Comparison of ENCODE assay signal across 8 mouse cellular contexts in the genomic region with DNA sequence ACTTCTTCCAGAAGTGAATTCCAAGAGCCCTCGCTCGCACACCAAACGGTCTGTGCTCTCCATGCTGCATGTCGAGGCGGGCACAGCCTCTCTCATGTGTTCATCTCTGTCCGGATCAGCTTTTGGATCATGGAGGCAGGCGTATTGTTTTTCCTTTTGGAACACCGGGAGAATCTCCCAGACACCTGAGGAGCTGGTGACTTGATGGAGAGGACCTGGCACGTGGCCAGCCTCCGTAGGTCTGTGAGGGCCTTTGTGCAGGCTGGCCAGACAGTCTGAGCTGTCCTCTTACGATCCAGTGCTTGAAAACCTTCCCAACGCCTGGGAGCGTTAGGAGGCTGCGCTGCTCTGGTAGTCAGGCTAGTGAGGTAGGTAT. TPM values are rescaled to one million over a fixed set of nuclear protein-coding genes. Genes with fewer than 3 reads are reported as not detected.
DNase-seq lines count a peak whose midpoint lies in the region; ATAC-seq and TF ChIP-seq lines count a peak whose summit lies in the region.

No protein-coding gene starts in this region.

- peaks cover 6% of the 10 kb centered on the region; the same call in 1 of the 2 replicates for H3K4me1 ChIP-seq in cerebellum, adult 2 months (ENCODE audit: control insufficient read depth, insufficient read depth, low read length)
- H3K4me1 ChIP-seq in neural tube, embryonic 11.5 days (ENCODE audit: control insufficient read depth, insufficient read depth, low read length), result peaks cover 16% of the 10 kb centered on the region
- H3K4me1 ChIP-seq in hindbrain, embryonic 16.5 days (ENCODE audit: control insufficient read depth, insufficient read depth, low read depth, low read length), result peaks cover 32% of the 10 kb centered on the region
- peaks cover 31% of the 10 kb centered on the region for H3K4me1 ChIP-seq in midbrain, embryonic 14.5 days (ENCODE audit: control insufficient read depth, insufficient read depth, low read length)

- peak overlapping the region; percentile 60; the same call in 1 of the 2 replicates for H3K27ac ChIP-seq in cerebellum, adult 2 months (ENCODE audit: insufficient read depth, low read length)
- peak overlapping the region; percentile 80; the same call in 1 of the 2 replicates for H3K27ac ChIP-seq in neural tube, embryonic 11.5 days (ENCODE audit: low read depth, low read length)
- peak overlapping the region; percentile 78 for H3K27ac ChIP-seq in hindbrain, embryonic 16.5 days (ENCODE audit: low read depth, low read length)
- peak overlapping the region; percentile 93 for H3K27ac ChIP-seq in midbrain, embryonic 14.5 days (replicated peaks; ENCODE audit: low read depth, low read length)

- WGBS in cerebellum, adult 2 months, result under 1% methylated on average over 14 of the region's 14 CpGs
- 1% methylated on average over 14 of the region's 14 CpGs for WGBS in neural tube, embryonic 11.5 days
- WGBS in hindbrain, embryonic 16.5 days, result under 1% methylated on average over 14 of the region's 14 CpGs
- under 1% methylated on average over 14 of the region's 14 CpGs for WGBS in midbrain, embryonic 14.5 days

- H3K4me3 ChIP-seq in cerebellum, adult 2 months (replicated peaks; ENCODE audit: insufficient read depth, low read depth, low read length), result peak overlapping the region; percentile 88
- H3K4me3 ChIP-seq in neural tube, embryonic 11.5 days (ENCODE audit: low read depth, low read length), result peak overlapping the region; percentile 64
- H3K4me3 ChIP-seq in hindbrain, embryonic 16.5 days (ENCODE audit: low read length), result peak overlapping the region; percentile 64
- peak overlapping the region; percentile 68 for H3K4me3 ChIP-seq in midbrain, embryonic 14.5 days (replicated peaks; ENCODE audit: low read depth, low read length)

- peak overlapping the region; percentile 84 for H3K4me2 ChIP-seq in neural tube, embryonic 11.5 days (ENCODE audit: low read depth)
- peak overlapping the region; percentile 99 for H3K4me2 ChIP-seq in hindbrain, embryonic 16.5 days (ENCODE audit: low read length)
- H3K4me2 ChIP-seq in midbrain, embryonic 14.5 days (ENCODE audit: low read length), result peak overlapping the region; percentile 99

- no peak for TF ChIP-seq CTCF in cerebellum, adult 2 months (IDR thresholded peaks at IDR 0.05; ENCODE audit: borderline replicate concordance, insufficient read depth, low read depth, low read length)

- no peaks in the 10 kb centered on the region for H3K27me3 ChIP-seq in cerebellum, adult 2 months (ENCODE audit: control insufficient read depth, insufficient read depth, low read length)
- H3K27me3 ChIP-seq in neural tube, embryonic 11.5 days (ENCODE audit: control insufficient read depth, insufficient read depth, low read length), result peaks cover 14% of the 10 kb centered on the region
- peaks cover 6% of the 10 kb centered on the region; the same call in 1 of the 2 replicates for H3K27me3 ChIP-seq in hindbrain, embryonic 16.5 days (replicated peaks; ENCODE audit: control insufficient read depth, insufficient read depth, low read length)
- peaks cover 9% of the 10 kb centered on the region; the same call in 1 of the 2 replicates for H3K27me3 ChIP-seq in midbrain, embryonic 14.5 days (ENCODE audit: control insufficient read depth, insufficient read depth, low read length)

- H3K9ac ChIP-seq in neural tube, embryonic 11.5 days (ENCODE audit: low read length), result peak overlapping the region; percentile 74
- H3K9ac ChIP-seq in hindbrain, embryonic 16.5 days (ENCODE audit: low read depth, low read length), result peak overlapping the region; percentile 86
- peak overlapping the region; percentile 77 for H3K9ac ChIP-seq in midbrain, embryonic 14.5 days (replicated peaks; ENCODE audit: low read length)

- peaks cover 2% of the 10 kb centered on the region; the same call in 1 of the 2 replicates for H3K36me3 ChIP-seq in neural tube, embryonic 11.5 days (ENCODE audit: control insufficient read depth, insufficient read depth, low read length)
- H3K36me3 ChIP-seq in hindbrain, embryonic 16.5 days (ENCODE audit: control insufficient read depth, insufficient read depth, low read length), result peaks cover 15% of the 10 kb centered on the region
- peaks cover 21% of the 10 kb centered on the region for H3K36me3 ChIP-seq in midbrain, embryonic 14.5 days (ENCODE audit: control insufficient read depth, insufficient read depth, low read length)

- no peak for TF ChIP-seq POLR2A in cerebellum, adult 2 months (IDR thresholded peaks at IDR 0.05; ENCODE audit: borderline replicate concordance, insufficient read depth, low read length)

- ATAC-seq in neural tube, embryonic 11.5 days (ENCODE audit: insufficient read depth, low FRiP score, low TSS enrichment), result peak; percentile 24; the same call in 1 of the 2 replicates
- ATAC-seq in hindbrain, embryonic 16.5 days, result peak; percentile 24
- ATAC-seq in midbrain, embryonic 14.5 days (ENCODE audit: low FRiP score, low TSS enrichment), result peak; percentile 15; the same call in 1 of the 2 replicates
- ATAC-seq in inflammation-experienced regulatory T-cells, adult 6 months, result no peak

- no peak for DNase-seq in cerebellum, adult 2 months
- no peak for DNase-seq in cerebellum, adult 11-12 months
- DNase-seq in neural tube, embryonic 11.5 days (ENCODE audit: low spot score), result no peak
- no peak for DNase-seq in neural tube, embryonic 10.5 days (ENCODE audit: extremely low spot score, low spot score)
- DNase-seq in midbrain, embryonic 14.5 days, result no peak
- no peak for DNase-seq in thymus, postnatal 10 days (ENCODE audit: low spot score in 2 of 2)

- H3K9me3 ChIP-seq in neural tube, embryonic 11.5 days (ENCODE audit: control insufficient read depth, low read length), result no peaks in the 10 kb centered on the region
- no peaks in the 10 kb centered on the region for H3K9me3 ChIP-seq in hindbrain, embryonic 16.5 days (ENCODE audit: control insufficient read depth, low read length)
- H3K9me3 ChIP-seq in midbrain, embryonic 14.5 days (ENCODE audit: control insufficient read depth, low read length), result no peaks in the 10 kb centered on the region

RNA-seq across cellular contexts. Expression of gene Slc25a1, which starts 5.9 kb away (rescaled TPM):
- polyA plus RNA-seq in cerebellum, adult 2 months (2012; rRNA removed), result 64.4 and 76.5 TPM in 2 replicates
- 127 and 131 TPM in 2 replicates for polyA plus RNA-seq in neural tube, embryonic 11.5 days (2014; fragmentation: Nextera tagmentation; extraction: Ambion mirVana)
- 203 and 210 TPM in 2 replicates for polyA plus RNA-seq in hindbrain, embryonic 16.5 days (2015; fragmentation: Nextera tagmentation; extraction: Ambion mirVana)
- polyA plus RNA-seq in midbrain, embryonic 14.5 days (2014; fragmentation: Nextera tagmentation; extraction: Ambion mirVana), result 145 and 157 TPM in 2 replicates
- 10 to 100 TPM in 1 of 3 experiments, 1 to 10 TPM in 2; 4.4 to 12.6 (median 8.2) TPM for polyA plus RNA-seq in inflammation-experienced regulatory T-cells, adult 6 months (2017; shearing (Covaris generic))

RNA-seq across cellular contexts. Expression of gene Gsc2, which starts 7.3 kb away (rescaled TPM):
- polyA plus RNA-seq in cerebellum, adult 2 months (2012; rRNA removed), result not detected in 2 replicates
- polyA plus RNA-seq in neural tube, embryonic 11.5 days (2014; fragmentation: Nextera tagmentation; extraction: Ambion mirVana), result not detected in 2 replicates
- polyA plus RNA-seq in hindbrain, embryonic 16.5 days (2015; fragmentation: Nextera tagmentation; extraction: Ambion mirVana), result 0.70 and 1.4 TPM in 2 replicates
- polyA plus RNA-seq in midbrain, embryonic 14.5 days (2014; fragmentation: Nextera tagmentation; extraction: Ambion mirVana), result 0.84 and 0.93 TPM in 2 replicates
- not detected for polyA plus RNA-seq in inflammation-experienced regulatory T-cells, adult 6 months (2017; shearing (Covaris generic))

RNA-seq across cellular contexts. Expression of gene Ess2, which starts 11.0 kb away (rescaled TPM):
- polyA plus RNA-seq in cerebellum, adult 2 months (2012; rRNA removed), result 41.5 and 41.7 TPM in 2 replicates
- 42.0 and 45.1 TPM in 2 replicates for polyA plus RNA-seq in neural tube, embryonic 11.5 days (2014; fragmentation: Nextera tagmentation; extraction: Ambion mirVana)
- 41.8 and 46.2 TPM in 2 replicates for polyA plus RNA-seq in hindbrain, embryonic 16.5 days (2015; fragmentation: Nextera tagmentation; extraction: Ambion mirVana)
- polyA plus RNA-seq in midbrain, embryonic 14.5 days (2014; fragmentation: Nextera tagmentation; extraction: Ambion mirVana), result 44.1 and 44.6 TPM in 2 replicates
- polyA plus RNA-seq in inflammation-experienced regulatory T-cells, adult 6 months (2017; shearing (Covaris generic)), result 10 to 100 TPM; 29.9 to 45.9 (median 39.7) TPM

RNA-seq across cellular contexts. Expression of gene Tssk2, which starts 23.7 kb away (rescaled TPM):
- not detected in 2 replicates for polyA plus RNA-seq in cerebellum, adult 2 months (2012; rRNA removed)
- 0.28 TPM in 1 of 2 replicates, not detected in the other for polyA plus RNA-seq in neural tube, embryonic 11.5 days (2014; fragmentation: Nextera tagmentation; extraction: Ambion mirVana)
- polyA plus RNA-seq in hindbrain, embryonic 16.5 days (2015; fragmentation: Nextera tagmentation; extraction: Ambion mirVana), result 0.11 TPM in 1 of 2 replicates, not detected in the other
- not detected in 2 replicates for polyA plus RNA-seq in midbrain, embryonic 14.5 days (2014; fragmentation: Nextera tagmentation; extraction: Ambion mirVana)
- under 1 TPM in 1 of 3 experiments, not detected in 2; 0.43 TPM for polyA plus RNA-seq in inflammation-experienced regulatory T-cells, adult 6 months (2017; shearing (Covaris generic))

RNA-seq across cellular contexts. Expression of gene Dgcr2, which starts 23.8 kb away (rescaled TPM):
- 145 and 162 TPM in 2 replicates for polyA plus RNA-seq in cerebellum, adult 2 months (2012; rRNA removed)
- polyA plus RNA-seq in neural tube, embryonic 11.5 days (2014; fragmentation: Nextera tagmentation; extraction: Ambion mirVana), result 95.0 and 110 TPM in 2 replicates
- 105 and 116 TPM in 2 replicates for polyA plus RNA-seq in hindbrain, embryonic 16.5 days (2015; fragmentation: Nextera tagmentation; extraction: Ambion mirVana)
- 104 and 108 TPM in 2 replicates for polyA plus RNA-seq in midbrain, embryonic 14.5 days (2014; fragmentation: Nextera tagmentation; extraction: Ambion mirVana)
- polyA plus RNA-seq in inflammation-experienced regulatory T-cells, adult 6 months (2017; shearing (Covaris generic)), result 10 to 100 TPM; 16.4 to 21.8 (median 19.9) TPM
